Mouse (Mus musculus) left cerebral cortex, postnatal 14 days (tissue): ENCODE results near the gene Myh3. TPM values are rescaled to one million over a fixed set of nuclear protein-coding genes. Genes with fewer than 3 reads are reported as not detected.
"Not testable (repeated sequence)": the region's sequence is repeated elsewhere in the genome, so short reads cannot be mapped to it uniquely, and the experiment has no call there.

Source experiments
- DNase-seq, 2 experiments: peaks; one replicate each; pipeline ENCODE4 v3.0.0; 2021 to 2022; ENCODE audit warnings: low spot score in 2 of 2, mixed read lengths in 1 of 2
- intact Hi-C: fragments of 180-260 bp; cut with DNase I; formaldehyde crosslinking; loops from one replicate; pipeline ENCODE4 v1.15.1; 2025
- total RNA-seq, 2 experiments: library from RNA; stranded (reverse); gene quantifications; 2 replicates each; pipeline ENCODE4 v1.2.3; 2021

Gene Myh3
- total RNA-seq, 2 experiments from 2014 or later, result 1.8 to 2.1 TPM

GRCm38 (mm10) chr11:67072615-67073130 is 5.4 kb upstream of the Myh3 start:
- DNase-seq, result no peak
- intact Hi-C loops, result no loop called here

GRCm38 (mm10) chr11:67075036-67075435 is 3.1 kb upstream of the Myh3 start:
- intact Hi-C loops, result no loop called here
- DNase-seq, result no peak

- intact Hi-C loops, result no loop called here
- DNase-seq, result no peak
Observed at GRCm38 (mm10) chr11:67076781-67077180, 1.3 kb upstream of the Myh3 start.

GRCm38 (mm10) chr11:67077435-67077834 is 665 bp upstream of the Myh3 start:
- no peak for DNase-seq
- intact Hi-C loops, result no loop called here

DNA sequence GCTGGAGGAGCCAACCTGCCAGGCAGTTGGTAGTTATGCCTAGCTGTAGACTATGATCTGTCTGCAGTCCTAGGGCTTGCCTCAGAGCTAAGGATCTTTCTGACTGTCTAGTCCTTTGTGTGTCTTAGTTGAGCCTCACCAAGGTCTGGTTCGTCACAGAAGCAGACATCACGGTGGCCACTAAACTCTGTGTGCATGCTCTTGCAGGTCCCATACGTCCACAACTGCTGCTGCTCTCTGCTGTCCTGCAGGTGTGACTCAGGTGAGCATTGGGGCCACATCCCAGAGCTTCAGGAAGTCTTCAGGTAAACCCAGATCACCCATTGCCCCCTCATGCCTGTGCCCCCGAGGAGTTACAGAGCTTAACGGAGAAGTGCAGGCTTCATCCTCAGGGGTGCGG is 788 bp downstream of the Myh3 start:
- intact Hi-C loops, result no loop called here
- DNase-seq, result no peak

GRCm38 (mm10) chr11:67079740-67080139 is 1.6 kb downstream of the Myh3 start:
- intact Hi-C loops, result no loop called here
- DNase-seq, result no peak

DNA sequence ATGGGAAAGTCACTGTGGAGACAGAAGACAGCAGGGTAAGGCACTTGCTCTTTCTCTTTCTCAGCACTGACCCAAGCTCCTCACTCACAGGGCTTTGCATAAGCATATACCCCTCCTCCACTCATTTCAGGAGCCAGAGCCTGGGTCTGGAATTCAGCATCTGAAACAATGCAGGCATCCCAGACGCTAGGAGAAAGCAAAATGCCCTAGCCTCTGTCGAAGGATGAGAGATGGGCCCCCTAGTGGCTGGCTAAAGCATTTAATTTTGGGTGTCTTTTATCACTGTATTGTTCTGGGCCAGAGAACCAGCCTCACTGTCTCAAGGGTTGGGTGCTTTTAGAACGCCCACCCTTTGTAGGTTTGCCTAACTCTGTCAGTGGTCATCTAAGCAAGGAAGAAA is 2.1 kb downstream of the Myh3 start:
- intact Hi-C loops, result no loop called here
- DNase-seq, result peak; percentile 41 to 51

DNA sequence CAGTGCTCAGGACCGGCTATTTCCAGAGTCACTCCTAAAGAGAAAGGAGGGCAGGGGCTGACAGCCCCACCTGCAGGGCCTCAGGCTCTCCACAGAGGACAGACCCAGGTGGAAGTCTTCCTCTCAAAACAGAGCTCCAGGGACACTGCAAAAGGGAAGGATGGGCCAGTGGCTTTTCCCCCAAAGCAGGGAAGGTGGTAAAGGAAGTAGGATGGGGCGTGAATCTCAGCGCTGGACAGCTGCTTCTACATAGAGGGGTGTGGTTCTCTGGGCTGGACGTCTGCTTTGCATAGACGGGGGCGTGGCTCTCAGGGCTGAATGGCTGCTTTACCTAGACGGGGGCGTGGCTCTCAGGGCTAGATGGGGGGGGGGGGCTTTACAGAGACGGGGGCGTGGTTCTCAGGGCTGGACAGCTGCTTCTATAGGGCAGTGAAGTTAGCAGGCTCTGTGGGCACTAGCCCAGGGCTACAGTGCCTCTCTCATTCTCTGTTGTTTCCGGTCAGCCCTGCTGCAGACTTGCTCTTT is 3.1 kb downstream of the Myh3 start:
- no peak for DNase-seq
- intact Hi-C loops, result no loop called here

- intact Hi-C loops, result no loop called here
- no peak for DNase-seq
Observed at GRCm38 (mm10) chr11:67082188-67082587, 4.1 kb downstream of the Myh3 start.

GRCm38 (mm10) chr11:67082793-67083192 is 4.7 kb downstream of the Myh3 start:
- no peak for DNase-seq
- intact Hi-C loops, result no loop called here

- DNase-seq, result no peak
- intact Hi-C loops, result no loop called here
Observed at GRCm38 (mm10) chr11:67083239-67083638, 5.1 kb downstream of the Myh3 start.

DNA sequence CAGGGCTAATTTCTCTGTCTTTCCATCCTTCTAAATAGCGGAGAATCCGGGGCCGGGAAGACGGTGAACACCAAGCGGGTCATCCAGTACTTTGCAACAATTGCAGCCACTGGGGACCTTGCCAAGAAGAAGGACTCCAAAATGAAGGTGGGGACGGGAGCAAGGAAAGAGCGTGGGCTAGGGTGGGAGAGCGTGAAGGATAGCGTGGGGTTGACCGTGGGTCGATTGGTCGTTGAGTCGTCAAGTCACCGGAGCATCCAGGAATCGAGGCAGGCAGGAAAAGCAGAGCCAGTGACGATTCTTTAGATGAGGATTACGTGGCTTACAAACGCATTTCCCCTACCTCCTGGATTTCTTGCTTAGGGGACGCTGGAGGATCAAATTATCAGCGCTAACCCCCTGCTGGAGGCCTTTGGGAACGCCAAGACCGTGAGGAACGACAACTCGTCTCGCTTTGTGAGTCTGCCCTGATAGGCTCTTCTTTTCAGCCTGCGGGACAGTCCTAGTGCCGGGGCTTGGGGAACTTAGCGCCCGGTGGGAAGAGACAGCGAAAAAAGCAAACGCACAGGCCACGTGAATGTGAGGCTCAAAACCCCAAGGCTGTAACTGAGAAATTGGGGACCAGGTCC is 5.7 kb downstream of the Myh3 start:
- intact Hi-C loops, result no loop called here
- DNase-seq, result no peak

DNA sequence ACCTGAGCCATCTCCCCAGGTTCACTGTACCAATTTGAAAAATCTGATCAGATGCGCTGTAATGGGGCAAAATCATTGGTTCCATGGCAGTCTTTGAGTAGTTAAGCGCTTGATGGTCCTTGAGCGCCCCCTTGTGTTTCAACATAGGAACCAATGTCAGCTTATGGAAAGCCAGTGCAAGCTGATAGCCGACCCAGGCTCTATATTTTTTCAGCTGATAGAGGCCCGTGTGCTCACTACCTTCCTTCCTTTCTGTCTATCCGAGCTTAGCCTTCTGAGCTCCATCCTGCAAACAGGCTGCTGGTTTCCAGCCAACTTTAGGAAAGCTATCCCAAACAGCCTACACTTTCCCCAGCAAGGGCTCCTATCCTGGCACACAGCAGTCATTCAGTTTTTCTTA is 7.4 kb downstream of the Myh3 start:
- DNase-seq, result peak; percentile 78 to 81
- intact Hi-C loops, result loop anchor here (1.0 to 5.0 kb wide), 2 partner anchors 61 to 178 kb away; no protein-coding TSS in a partner anchor

- no peak for DNase-seq
- intact Hi-C loops, result loop anchor here (5.0 kb wide), 1 partner anchor 179 kb away; no protein-coding TSS in a partner anchor
Observed at GRCm38 (mm10) chr11:67086467-67087164, 8.5 kb downstream of the Myh3 start.

DNA sequence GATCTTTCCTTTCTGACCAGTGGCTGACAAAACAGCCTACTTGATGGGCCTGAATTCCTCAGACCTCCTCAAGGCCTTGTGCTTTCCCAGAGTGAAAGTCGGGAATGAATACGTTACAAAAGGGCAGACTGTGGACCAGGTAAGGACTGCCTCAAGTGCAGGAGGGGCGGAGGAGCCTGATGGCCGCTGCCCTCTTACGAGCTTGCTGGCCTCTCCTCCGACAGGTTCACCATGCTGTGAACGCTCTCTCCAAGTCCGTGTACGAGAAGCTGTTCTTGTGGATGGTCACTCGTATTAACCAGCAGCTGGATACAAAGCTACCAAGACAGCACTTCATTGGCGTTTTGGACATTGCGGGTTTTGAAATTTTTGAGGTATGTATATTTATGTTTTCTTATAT is 9.1 kb downstream of the Myh3 start:
- no peak for DNase-seq
- intact Hi-C loops, result loop anchor here (5.0 kb wide), 1 partner anchor 180 kb away; no protein-coding TSS in a partner anchor

GRCm38 (mm10) chr11:67092354-67092753 is 14.3 kb downstream of the Myh3 start:
- DNase-seq, intact Hi-C loops: not testable (repeated sequence)

GRCm38 (mm10) chr11:67093201-67093600 is 15.1 kb downstream of the Myh3 start:
- DNase-seq, result no peak
- intact Hi-C loops, result no loop called here

- no peak for DNase-seq
- intact Hi-C loops, result no loop called here
Observed at GRCm38 (mm10) chr11:67093652-67094051, 15.6 kb downstream of the Myh3 start.

DNA sequence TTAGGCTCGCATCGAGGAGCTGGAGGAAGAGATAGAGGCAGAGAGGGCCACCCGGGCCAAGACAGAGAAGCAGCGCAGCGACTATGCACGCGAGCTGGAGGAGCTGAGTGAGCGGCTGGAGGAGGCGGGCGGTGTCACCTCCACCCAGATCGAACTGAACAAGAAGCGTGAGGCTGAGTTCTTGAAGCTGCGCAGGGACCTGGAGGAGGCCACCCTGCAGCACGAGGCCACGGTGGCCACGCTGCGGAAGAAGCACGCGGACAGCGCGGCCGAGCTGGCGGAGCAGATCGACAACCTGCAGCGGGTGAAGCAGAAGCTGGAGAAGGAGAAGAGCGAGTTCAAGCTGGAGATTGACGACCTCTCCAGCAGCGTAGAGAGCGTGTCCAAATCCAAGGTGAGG is 16.4 kb downstream of the Myh3 start:
- intact Hi-C loops, result no loop called here
- DNase-seq, result no peak

- no peak for DNase-seq
- intact Hi-C loops, result no loop called here
Observed at GRCm38 (mm10) chr11:67097709-67098108, 19.6 kb downstream of the Myh3 start.

DNA sequence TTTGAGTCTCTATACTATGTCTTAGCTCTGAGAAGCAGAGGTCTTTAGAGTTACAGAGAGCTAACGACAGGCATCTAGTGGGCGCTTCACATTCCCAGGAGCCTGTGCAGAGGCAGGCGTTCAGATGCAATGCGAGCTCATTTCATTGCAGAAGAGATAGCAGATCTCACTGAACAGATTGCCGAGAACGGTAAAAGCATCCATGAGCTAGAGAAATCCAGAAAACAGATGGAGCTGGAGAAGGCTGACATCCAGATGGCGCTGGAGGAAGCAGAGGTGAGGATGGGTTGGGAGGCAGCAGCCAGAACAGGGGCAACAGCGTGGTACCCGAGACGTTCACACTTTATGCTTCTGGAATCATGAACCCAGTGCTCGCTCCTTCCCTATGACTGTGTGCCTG is 20.3 kb downstream of the Myh3 start:
- peak; percentile 51 to 52 for DNase-seq
- intact Hi-C loops, result no loop called here
